Mouse (Mus musculus) brown adipose tissue, adult 24 weeks (tissue): Measurements from ENCODE around the gene Ide. TPM values are rescaled to one million over a fixed set of nuclear protein-coding genes. Genes with fewer than 3 reads are reported as not detected.

Experiments used
- H3K27ac ChIP-seq: fragments of 200-500 bp; replicated peaks from 2 replicates; pipeline ENCODE4 v1.5.1; 2012; ENCODE audit warnings: low read depth, mild to moderate bottlenecking, low read length
- H3K4me1 ChIP-seq: fragments of 200-500 bp; 2 replicates; pipeline ENCODE4 v1.6.1; 2012; ENCODE audit warnings: low read length, mixed read lengths; ENCODE audit not compliant: control insufficient read depth, insufficient read depth, insufficient read length
- H3K4me3 ChIP-seq: fragments of 200-500 bp; 2 replicates; pipeline ENCODE4 v1.5.1; 2012; ENCODE audit warnings: low read depth, mild to moderate bottlenecking, low read length, moderate library complexity; ENCODE audit not compliant: insufficient read depth
- polyA plus RNA-seq: library from polyadenylated mRNA; stranded (reverse); fragments of >200 nt; gene quantifications from 2 replicates; pipeline ENCODE4 v1.2.4, GENCODE M21; 2012; ENCODE audit not compliant: missing spikeins, insufficient read depth, insufficient read length

Ide gene
- polyA plus RNA-seq, 1 experiment: 88.9 TPM

- no peaks in the 10 kb centered on the region for H3K4me1 ChIP-seq
- peak overlapping the region; percentile 82 for H3K27ac ChIP-seq
- H3K4me3 ChIP-seq: peak overlapping the region; percentile 47
Observed at GRCm38 (mm10) chr19:37263943-37264897, 73.4 kb downstream of the Ide start.

- Histone ChIP-seq H3K27ac (peak overlapping the region; percentile 57), H3K4me1 (no peaks in the 10 kb centered on the region), H3K4me3 (peak overlapping the region; percentile 47)
Observed at GRCm38 (mm10) chr19:37263566-37263942, 74.1 kb downstream of the Ide start.

DNA sequence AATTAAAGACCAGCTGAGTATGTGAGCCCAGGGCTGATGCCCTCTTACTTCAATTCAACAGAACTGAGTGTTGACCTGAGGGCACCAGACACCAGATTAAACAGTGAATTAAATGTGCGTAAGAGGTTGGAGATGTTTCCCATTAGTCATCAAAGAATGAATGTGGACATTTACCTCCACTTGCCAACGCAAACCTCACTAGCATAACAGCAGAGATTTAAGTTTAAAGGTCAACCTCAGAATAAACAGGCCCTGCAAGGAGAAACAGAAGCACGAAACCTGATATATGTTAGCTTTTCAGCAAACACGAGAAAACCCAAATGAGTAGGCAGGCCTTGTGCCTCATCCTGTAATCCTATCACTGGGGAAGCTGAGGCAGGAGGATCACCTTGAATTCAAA is 75.3 kb downstream of the Ide start:
- Histone ChIP-seq H3K4me3 (no peak overlapping the region), H3K27ac (0 out of 2 replicates have a peak overlapping the region, but pooled peaks have one; percentile 49), H3K4me1 (no peaks in the 10 kb centered on the region)

DNA sequence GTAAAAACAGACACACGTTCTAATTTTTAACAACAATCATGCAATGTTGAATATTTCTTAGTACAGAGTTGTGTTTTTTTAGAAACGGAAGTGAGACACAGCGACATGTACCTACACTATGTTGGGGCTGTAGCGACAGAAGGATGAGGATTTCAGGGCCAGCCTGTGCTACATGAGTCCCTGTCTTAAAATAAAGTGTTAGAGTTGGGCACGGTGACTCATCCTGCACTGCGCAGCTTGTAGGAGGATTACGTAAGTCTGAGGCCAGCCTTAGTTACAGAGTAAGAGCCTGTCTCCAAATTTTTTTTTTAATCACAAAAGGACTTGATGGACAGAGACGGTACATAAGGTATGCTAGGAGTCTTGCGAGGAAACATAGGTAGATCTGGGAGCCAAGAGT is 82.3 kb downstream of the Ide start:
- no peak overlapping the region for H3K4me3 ChIP-seq
- H3K4me1 ChIP-seq: no peaks in the 10 kb centered on the region
- no peak overlapping the region for H3K27ac ChIP-seq

GRCm38 (mm10) chr19:37252104-37252503 is 85.5 kb downstream of the Ide start:
- no peaks in the 10 kb centered on the region for H3K4me1 ChIP-seq
- no peak overlapping the region for H3K27ac ChIP-seq
- H3K4me3 ChIP-seq: no peak overlapping the region

- Histone ChIP-seq H3K4me3 (no peak overlapping the region), H3K27ac (no peak overlapping the region), H3K4me1 (no peaks in the 10 kb centered on the region)
Observed at GRCm38 (mm10) chr19:37248199-37248598, 89.5 kb downstream of the Ide start.

DNA sequence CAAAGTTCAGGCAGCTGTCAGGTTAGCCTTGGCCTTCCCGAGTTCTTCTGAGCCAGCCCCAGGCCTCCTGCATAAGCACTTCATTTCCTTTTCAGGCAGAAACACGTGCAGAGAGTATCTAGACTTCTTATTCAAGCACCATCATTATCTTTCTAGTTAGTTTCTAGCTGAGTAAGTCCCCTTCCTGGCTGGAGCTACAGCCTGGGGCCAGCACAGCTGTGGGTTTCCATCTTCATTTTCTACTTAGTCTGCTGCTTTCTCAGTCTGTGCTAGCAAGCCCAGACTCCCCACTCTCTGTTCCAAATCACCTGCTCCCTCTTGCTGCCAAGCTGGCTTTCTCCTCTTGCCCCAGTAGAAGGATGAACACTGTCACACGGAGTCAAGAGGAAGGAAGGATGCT is 90.8 kb downstream of the Ide start:
- H3K4me1 ChIP-seq: no peaks in the 10 kb centered on the region
- H3K4me3 ChIP-seq: no peak overlapping the region
- H3K27ac ChIP-seq: no peak overlapping the region

DNA sequence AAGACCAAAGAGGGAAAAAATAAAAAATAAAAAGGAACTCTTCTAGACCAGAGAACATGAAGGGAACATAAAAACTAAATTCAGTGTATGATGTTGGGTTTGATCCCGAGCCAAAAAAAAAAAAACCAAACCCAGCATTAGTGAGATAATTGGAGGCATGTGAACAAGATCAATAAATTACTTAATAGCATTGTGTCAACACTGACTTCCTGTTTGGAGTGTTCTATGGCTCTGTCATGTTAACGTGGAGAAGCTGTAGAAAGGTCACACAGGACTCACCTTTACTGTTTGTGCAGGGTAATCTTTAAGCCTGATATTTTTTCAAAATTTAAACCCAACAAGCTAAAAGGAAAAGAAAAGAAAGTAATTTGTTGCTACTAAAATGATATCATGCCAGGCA is 94.9 kb downstream of the Ide start:
- Histone ChIP-seq H3K4me1 (no peaks in the 10 kb centered on the region), H3K4me3 (no peak overlapping the region), H3K27ac (no peak overlapping the region)

- no peak overlapping the region for H3K27ac ChIP-seq
- H3K4me3 ChIP-seq: no peak overlapping the region
- H3K4me1 ChIP-seq: no peaks in the 10 kb centered on the region
Observed at GRCm38 (mm10) chr19:37241201-37241600, 96.5 kb downstream of the Ide start.

- H3K4me3 ChIP-seq: no peak overlapping the region
- H3K4me1 ChIP-seq: peaks cover under 1% of the 10 kb centered on the region; the same call in 1 of the 2 replicates
Observed at GRCm38 (mm10) chr19:37239096-37239495, 98.6 kb downstream of the Ide start.

GRCm38 (mm10) chr19:37238651-37239050 is 99.0 kb downstream of the Ide start:
- Histone ChIP-seq H3K4me1 (peaks cover 5% of the 10 kb centered on the region), H3K4me3 (no peak overlapping the region), H3K27ac (no peak overlapping the region)

More at GRCm38 (mm10) chr19:37239096-37239495, 98.6 kb downstream of the Ide start:
- H3K27ac ChIP-seq: no peak overlapping the region

DNA sequence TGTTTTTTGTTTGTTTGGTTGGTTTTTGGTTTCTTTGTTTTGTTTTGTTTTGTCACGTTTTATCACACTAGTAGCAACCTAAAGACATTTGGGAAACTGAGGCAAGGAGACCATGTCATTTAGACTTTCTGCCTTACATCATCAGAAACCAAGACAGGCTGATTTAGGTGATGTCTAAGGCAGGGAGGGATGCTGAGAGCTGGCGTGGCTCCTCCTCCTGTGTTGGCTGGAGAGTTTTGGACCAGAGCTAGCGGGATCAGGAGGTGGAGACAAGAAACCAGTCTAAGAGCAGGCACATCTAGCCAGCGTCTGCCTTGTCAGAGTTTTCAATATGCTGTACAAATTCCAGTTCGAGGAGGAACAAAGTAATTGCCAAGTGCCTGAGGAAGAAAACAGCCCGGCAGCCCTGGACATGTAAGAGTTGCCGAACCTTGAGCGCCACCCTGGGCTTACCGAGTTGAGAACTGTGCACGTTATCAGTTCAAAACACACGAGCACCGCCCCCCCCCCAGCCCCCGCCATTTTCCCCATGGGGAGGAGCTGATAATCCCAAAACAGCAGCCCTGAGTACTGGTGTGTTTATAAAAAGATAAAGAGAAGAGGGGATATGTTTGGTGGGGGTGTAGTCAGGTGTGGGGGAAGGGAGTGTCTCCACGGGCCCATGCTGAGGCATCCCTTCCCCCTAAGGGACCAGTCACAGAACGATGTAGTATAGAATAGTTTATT is 99.8 kb downstream of the Ide start:
- Histone ChIP-seq H3K27ac (no peak overlapping the region), H3K4me1 (peaks cover 7% of the 10 kb centered on the region), H3K4me3 (no peak overlapping the region)

DNA sequence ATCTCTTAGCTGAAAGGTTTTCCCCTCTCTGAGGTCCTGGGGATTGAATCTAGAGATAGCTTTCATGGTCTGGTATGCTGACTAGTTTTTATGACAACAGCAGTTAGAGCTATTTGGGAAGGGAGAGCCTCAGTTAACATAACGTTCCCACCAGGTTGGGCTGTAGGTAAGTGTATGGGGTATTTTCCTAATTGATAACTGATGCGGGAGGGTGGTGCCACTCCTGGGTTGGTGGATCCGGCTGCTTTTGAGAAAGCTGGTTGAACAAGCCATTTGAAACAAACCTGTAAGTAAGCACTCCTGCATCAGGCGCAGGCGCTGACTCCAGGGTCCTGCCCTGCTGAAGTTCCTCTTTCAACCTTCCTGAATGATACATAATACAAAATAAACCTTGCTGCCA is 100.3 kb downstream of the Ide start:
- H3K4me1 ChIP-seq: peaks cover 7% of the 10 kb centered on the region
- H3K27ac ChIP-seq: no peak overlapping the region
- no peak overlapping the region for H3K4me3 ChIP-seq

DNA sequence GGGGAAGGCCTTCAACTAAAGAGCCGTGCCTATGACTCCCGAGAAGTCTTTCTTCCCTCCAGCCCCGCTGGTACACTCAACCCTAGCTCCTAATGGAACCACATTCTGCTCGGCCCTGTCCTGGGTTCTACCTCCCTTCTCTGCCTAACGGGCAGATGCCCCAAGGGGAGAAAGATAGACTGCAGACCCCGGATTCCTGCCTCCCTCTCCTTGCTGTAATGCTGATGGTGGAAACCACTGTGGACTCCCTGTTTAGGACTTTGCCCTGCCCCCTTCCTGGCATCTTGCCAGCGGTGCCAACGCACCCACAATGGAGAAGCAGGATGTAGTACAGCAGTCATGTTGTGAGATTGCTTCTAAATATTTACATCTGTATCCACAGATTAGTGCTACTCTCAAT is 101.8 kb downstream of the Ide start:
- Histone ChIP-seq H3K4me3 (no peak overlapping the region), H3K27ac (no peak overlapping the region), H3K4me1 (peaks cover 7% of the 10 kb centered on the region)
